Mouse (Mus musculus): ENCODE measurements around the gene Ebf3.

The Ebf3 gene

DNA sequence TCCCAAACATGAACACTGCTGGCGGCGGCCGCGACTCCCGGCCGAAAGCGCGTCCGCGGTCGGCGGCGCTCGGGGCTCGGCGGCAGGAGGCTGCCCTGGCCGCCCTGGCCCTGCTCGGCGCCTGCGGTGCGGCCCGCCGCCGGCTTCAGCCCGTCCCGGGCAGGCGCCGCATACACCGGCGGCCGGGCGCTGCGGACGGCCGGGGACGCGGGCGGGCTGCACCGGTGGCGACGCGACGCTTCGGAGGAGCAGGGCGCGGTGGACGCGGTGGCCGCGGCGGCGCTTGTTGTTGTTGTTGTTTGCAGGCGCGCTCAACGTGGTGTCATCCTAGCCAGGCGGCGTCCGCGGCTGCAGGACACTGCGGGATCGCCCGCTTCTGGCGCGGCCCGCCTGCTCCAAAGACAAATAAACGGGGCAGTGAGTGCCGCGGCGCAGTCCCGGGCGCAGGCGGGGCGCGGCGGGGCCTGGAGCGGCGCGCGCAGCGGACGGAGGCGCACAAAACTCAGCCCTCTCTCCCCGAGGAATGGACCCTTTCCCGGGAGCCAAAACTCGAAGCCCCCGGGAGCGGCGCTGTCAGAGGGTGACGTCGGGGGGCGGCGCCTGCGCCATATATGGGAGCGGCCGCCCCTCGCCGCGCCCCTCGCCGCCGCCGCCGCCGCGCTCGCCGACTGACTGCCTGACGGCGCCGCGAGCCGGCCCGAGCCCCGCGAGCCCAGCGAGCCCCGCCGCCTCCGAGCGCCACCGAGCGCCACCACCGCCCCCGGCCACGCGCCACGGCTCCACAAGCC lies at the start of gene Ebf3:
Ebf3 (minus strand) TSS at position 542 of the 788 bp plus-strand sequence.
- DNase-seq, result peak; percentile 66 to 71

DNA sequence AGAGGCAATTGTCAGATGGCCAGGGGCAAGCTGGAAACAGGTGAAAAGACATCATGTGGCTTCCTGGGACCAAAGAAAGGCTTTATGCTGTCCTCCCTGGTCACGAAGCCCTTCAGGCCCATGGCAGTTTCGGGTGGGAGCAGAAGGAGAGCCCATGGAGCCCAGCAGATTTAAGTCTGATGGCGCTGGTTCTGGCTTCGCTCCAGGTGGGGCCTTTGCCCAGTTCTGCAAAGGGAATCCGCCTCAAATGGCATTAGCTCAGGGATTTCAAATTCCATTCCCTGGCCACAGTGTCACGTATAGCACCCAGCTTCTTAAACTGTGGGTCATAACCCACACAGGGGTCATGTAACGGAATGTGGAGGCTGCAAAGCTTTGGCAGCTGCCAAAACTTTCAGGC lies 32.6 kb upstream of the Ebf3 start:
- no peak for DNase-seq

- no peak for DNase-seq
Observed at GRCm38 (mm10) chr7:137346068-137346467, 31.8 kb upstream of the Ebf3 start.

GRCm38 (mm10) chr7:137333951-137334350 lies 19.7 kb upstream of the Ebf3 start:
- DNase-seq, result no peak

- DNase-seq, result no peak
Observed at GRCm38 (mm10) chr7:137322926-137323325, 8.7 kb upstream of the Ebf3 start.

DNA sequence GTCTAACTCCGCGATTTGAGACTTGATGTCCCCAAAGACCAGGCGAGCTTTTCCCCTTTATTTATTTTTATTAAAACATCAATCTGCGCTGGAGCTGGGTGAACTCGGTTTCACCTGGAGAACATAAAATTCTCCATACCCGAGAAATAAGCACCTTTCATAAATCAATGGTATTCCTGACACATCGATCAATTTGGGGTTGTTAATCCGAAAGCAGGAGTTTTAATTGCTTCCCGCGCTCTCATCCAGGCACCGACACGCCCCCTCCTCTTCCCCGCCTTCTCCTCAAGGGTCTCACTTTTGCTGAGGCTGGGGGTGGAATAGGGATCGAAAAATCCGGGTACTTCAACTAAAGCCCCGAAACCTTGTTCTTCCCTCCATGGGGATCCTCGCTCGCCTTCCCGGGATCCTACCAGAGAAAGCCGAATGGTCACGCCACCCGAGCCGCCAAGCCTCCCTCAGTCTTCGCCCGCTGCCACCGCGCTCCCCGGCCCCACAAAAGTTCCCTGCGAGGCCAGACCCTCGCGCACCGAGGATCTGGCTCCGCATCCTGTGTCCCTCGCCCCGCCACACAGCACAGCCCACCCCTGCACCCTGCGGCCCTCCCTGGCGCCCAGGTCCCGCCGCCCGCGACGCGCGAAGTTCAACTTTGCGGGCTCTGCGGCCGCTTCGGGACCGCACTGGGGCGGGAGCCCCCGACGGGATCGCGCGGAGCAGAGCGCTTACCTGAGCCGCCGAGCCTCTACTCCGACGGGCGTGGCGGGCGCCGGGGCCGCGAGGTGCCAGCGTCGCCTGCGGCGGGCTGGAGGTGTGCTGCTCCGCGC lies 7.9 kb upstream of the Ebf3 start:
- DNase-seq, result no peak

DNA sequence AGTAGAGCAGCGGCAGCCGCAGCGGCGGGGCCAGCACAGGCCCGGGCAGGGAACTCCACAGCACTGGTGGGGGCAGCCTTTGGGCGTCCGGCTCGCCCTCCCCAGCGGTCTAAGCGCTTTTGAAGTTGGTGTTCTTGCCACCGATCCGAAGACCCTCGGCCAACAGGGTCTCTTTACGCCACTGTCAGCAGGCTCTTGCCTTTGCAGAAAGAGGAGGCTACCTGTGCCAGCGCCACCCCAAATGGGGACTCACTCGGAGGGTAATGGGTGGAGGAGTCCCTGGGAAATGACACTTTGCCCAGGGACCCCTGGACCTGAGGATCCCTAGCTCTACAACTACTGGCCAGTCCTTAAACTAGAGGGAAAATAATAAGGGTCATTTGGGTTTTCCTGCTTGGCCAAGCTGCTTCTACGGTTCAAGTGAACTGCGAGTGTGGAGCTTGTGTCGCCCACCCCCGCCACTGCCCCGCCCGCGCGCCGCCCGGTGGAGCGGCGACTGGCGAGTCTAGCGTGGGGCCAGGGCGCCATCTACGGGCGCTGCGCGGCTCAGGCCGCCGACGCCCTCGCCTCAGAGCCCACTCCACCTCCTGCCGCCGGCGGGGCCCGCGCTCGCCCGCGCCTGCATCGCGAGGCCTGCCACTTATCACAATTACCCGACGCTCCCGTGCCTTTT lies 7.0 kb upstream of the Ebf3 start:
- peak; percentile 63 to 68 for DNase-seq

DNA sequence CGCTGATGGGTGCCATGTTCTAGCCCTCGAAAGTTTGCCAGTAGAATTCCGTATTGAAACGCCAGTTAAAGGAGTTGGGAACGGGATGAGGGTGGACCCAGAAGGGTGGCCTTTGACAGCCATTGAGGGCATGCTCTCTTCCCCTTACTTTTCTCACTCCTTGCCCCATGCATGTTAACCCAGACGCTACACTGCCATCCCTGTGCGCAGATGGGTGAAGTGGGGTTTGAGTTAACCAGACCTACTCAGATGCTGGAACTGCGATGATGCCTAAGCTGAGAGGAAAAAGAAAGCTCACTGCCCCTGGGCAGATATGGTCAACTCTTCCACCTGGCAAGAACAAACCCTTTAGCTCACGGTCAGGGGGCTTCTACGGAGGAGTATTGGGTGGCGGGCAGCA lies 6.1 kb upstream of the Ebf3 start:
- no peak for DNase-seq

DNA sequence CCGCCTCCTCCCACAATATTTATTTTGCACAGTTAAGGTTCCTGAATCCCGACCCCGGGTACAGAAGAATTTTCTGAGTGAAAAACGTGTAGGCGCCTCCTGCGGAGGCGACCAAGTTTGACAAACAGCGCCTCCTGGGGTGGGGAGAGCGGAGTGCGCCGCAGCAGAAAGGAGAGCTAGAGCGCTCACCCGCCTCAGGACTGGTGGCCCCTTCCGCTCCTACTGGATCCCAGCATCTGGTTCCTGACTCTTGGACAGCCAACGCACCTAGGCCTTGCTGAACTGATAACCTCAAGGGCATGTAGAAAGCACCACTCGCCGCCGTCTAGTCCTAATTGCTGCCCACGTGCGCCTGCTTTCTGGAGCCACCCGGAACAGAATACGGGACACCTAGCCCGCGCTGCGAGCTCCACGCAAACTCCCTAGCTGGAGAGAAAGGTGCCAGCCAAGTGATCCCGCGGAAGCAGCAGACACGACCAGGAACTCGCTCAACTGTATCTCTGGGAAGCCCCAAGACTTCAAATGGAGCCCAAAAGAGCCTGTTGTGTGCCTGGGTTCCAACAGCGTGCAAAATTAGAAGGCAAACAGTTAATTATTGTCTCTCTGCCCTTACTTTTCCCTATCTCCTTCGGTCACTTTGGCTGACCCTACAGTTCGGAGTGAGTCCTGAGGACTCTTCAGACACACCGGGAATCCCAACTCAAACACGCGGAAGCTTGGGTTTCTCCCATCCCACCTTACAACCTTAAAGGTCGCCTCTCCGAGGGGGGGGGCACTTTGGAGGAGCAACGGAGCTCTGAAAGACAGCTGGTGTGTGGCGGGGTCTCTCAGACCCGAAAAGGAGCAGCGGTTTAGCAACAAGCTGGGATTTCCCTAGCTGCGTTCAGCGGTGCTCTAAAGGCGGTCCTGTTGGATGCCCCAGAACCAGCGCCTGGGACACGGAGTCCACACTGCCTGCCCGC lies 5.0 kb upstream of the Ebf3 start:
- DNase-seq, result peak; percentile 55 to 56

- no peak for DNase-seq
Observed at GRCm38 (mm10) chr7:137318383-137318775, 4.1 kb upstream of the Ebf3 start.

DNA sequence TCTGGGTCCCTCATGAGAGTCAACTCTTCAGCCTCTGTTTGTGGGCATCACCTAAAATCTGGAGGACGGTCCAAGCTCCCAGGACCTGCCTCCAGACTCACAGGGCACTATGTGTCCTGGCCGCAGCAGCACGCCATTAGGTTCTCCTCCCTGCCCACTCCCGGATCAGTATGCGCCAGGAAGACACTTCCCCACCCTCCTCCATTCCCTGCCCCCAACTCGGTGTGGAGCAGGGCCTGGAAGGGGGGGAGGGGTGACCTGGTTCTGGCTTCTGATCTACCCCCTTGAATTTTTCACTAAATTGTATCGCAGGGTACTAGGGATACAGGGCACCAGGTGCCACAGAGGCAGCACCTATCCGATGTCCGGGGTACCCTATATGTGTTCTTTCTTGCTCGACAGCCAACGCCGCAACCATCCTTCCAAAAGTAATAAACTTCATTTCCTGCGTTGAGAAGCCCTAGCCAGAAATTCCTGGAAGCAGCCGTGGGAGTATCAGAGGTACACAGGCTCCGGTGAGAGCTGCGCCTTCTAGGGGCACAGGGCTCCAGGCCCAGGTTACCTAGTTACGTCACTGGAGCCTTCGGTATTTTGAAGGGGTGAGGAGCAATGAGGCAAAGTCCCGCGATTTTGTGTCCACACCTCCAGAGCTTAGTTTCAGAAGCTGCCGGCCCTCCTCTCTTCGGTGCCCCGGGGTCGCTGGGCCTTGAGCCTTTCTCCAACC lies 3.6 kb upstream of the Ebf3 start:
- DNase-seq, result no peak

- DNase-seq, result no peak
Observed at GRCm38 (mm10) chr7:137316926-137317658, 2.8 kb upstream of the Ebf3 start.

DNA sequence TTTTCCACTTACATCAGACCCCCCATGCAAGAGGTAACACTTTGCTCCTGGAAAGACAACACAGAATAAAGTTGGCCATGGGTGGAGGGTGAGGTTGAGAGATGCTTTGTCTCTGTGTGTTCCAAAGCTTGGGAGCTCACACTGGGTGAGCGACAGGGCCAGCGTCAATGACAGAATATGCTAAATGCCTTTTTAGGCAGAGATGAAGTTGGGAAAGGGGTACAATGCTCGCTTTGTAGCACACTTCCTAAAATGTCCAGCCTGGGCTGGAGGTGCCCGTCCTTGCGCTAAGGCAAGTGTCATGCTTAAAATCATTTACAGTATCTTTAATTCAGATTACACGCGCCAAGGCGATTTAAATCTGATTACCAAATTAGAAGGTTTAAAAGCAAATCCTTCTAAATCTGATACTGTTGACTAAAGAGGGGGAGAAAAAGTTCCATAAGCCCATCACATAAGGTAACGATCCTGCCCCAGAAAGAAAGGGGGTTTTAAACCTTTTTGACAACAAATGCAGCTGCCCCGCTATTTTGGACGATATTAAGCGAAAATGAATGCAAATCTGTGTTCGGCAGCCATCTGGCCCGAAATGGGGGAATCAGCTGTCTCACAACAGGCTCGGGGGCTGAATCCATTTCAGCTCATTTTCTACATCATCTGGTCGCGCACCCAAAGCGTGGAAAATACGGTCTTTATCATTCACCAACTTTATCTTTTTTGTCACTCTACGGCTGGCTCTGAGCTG lies 2.1 kb upstream of the Ebf3 start:
- no peak for DNase-seq

DNA sequence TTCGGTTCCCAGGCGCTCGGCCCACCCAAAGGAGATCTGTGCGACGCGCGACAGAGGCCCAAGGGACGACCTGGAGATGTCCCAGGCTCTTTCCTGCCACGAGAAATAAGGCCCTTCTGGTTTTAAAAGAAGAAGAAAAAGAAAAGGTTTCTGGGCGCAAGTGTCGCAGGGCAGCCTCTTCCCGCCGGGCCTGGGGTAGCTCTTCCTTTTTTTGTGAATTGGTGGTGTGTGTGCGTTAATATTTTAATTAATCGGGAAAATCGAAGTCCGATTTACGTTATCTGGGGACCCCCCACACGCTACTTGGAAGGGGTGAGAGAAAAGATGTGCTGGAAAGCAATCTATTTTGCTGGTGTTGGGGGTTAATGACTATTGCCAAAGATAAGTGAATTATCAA lies 1.3 kb upstream of the Ebf3 start:
- DNase-seq, result no peak

DNA sequence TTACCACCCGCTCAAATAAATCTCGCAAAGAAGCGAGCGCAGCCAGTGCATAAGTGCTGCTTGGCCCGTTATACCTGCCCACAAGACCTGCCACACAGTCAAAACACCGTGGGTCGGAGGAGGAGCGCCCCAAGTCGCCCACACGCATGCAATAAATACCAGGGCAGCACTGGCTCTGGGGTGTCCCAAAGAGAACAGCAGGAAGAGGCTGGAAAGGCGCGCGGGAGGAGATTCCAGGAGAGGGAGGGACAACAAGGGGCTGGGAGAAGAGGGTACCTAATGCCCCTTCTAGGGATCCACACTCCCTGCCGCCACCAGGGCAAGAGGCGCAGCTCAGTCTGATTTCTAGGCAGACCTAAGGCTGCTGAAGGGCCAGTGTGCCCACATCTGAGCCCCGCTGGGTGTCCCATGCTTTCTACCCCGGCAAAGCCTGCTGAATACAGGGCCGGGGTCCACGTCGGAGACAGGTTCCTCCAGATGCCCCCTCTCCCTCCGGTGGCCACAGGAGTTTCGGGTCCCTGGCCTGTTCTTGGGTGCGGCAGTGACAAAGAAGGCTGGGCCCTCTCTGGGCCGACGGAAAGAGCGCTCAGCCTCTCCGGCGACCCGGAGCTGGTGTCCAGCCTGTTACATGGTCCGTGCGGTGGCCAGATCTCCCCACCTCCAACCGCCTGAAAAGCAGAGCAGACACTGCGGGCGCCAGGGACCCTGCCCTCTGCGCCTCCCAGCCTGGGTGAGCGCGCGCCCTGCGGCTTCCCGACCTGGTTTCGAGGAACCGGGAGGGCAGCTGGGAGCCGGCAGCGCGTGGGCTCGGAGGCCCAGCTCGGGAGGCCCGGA lies 682 bp upstream of the Ebf3 start:
- DNase-seq, result no peak

- DNase-seq, result peak; percentile 31 to 39
Observed at GRCm38 (mm10) chr7:137313183-137313903, 902 bp downstream of the Ebf3 start.

GRCm38 (mm10) chr7:137312933-137313182 lies 1.4 kb downstream of the Ebf3 start:
- peak; percentile 25 to 38 for DNase-seq

GRCm38 (mm10) chr7:137312166-137312932 lies 1.9 kb downstream of the Ebf3 start:
- peak in 1 of 2 experiments; percentile 10 for DNase-seq

All from B cell, adult 2 months (primary cell).